ENCODE assay signal across 8 mouse cellular contexts in genomic region chr14:51930824-51931223, GRCm38 (mm10). TPM values are rescaled to one million over a fixed set of nuclear protein-coding genes. Genes with fewer than 3 reads are reported as not detected.
DNase-seq lines count a peak whose midpoint lies in the region; ATAC-seq lines count a peak whose summit lies in the region.

No protein-coding gene starts in this region.

- H3K9me3 ChIP-seq in embryonic facial prominence, embryonic 13.5 days: no peaks in the 10 kb centered on the region
- no peaks in the 10 kb centered on the region for H3K9me3 ChIP-seq in heart, embryonic 13.5 days
- no peaks in the 10 kb centered on the region for H3K9me3 ChIP-seq in kidney, embryonic 14.5 days (ENCODE audit: control insufficient read depth, low read length)
- no peaks in the 10 kb centered on the region for H3K9me3 ChIP-seq in liver, embryonic 11.5 days (ENCODE audit: control insufficient read depth, low read length)

- H3K4me3 ChIP-seq in embryonic facial prominence, embryonic 13.5 days: no peak overlapping the region
- H3K4me3 ChIP-seq in heart, embryonic 13.5 days: no peak overlapping the region
- no peak overlapping the region for H3K4me3 ChIP-seq in kidney, embryonic 14.5 days (ENCODE audit: low read length)
- no peak overlapping the region for H3K4me3 ChIP-seq in liver, embryonic 11.5 days (ENCODE audit: low read depth, low read length)

- H3K4me2 ChIP-seq in embryonic facial prominence, embryonic 13.5 days: no peak overlapping the region
- no peak overlapping the region for H3K4me2 ChIP-seq in heart, embryonic 13.5 days
- H3K4me2 ChIP-seq in kidney, embryonic 14.5 days (replicated peaks; ENCODE audit: low read depth, low read length): no peak overlapping the region
- no peak overlapping the region for H3K4me2 ChIP-seq in liver, embryonic 11.5 days

- H3K27me3 ChIP-seq in embryonic facial prominence, embryonic 13.5 days: no peaks in the 10 kb centered on the region
- H3K27me3 ChIP-seq in heart, embryonic 13.5 days (replicated peaks): no peaks in the 10 kb centered on the region
- H3K27me3 ChIP-seq in kidney, embryonic 14.5 days (ENCODE audit: control insufficient read depth, insufficient read depth, low read length): no peaks in the 10 kb centered on the region
- H3K27me3 ChIP-seq in liver, embryonic 11.5 days (replicated peaks; ENCODE audit: control insufficient read depth, insufficient read depth, low read length): no peaks in the 10 kb centered on the region

- H3K36me3 ChIP-seq in embryonic facial prominence, embryonic 13.5 days: no peaks in the 10 kb centered on the region
- no peaks in the 10 kb centered on the region for H3K36me3 ChIP-seq in heart, embryonic 13.5 days
- no peaks in the 10 kb centered on the region for H3K36me3 ChIP-seq in kidney, embryonic 14.5 days (ENCODE audit: control insufficient read depth, insufficient read depth, low read length)
- no peaks in the 10 kb centered on the region for H3K36me3 ChIP-seq in liver, embryonic 11.5 days (ENCODE audit: control insufficient read depth, insufficient read depth, low read length)

- peaks cover 3% of the 10 kb centered on the region; the same call in 1 of the 2 replicates for H3K4me1 ChIP-seq in embryonic facial prominence, embryonic 13.5 days
- H3K4me1 ChIP-seq in heart, embryonic 13.5 days: peaks cover 14% of the 10 kb centered on the region
- H3K4me1 ChIP-seq in kidney, embryonic 14.5 days (ENCODE audit: control insufficient read depth, insufficient read depth, low read length): peaks cover 3% of the 10 kb centered on the region; the same call in 1 of the 2 replicates
- H3K4me1 ChIP-seq in liver, embryonic 11.5 days (replicated peaks; ENCODE audit: control insufficient read depth, insufficient read depth, low read length): 0 out of 2 replicates have a peak, but pooled peaks cover 3% of the 10 kb centered on the region

- ATAC-seq in embryonic facial prominence, embryonic 13.5 days (ENCODE audit: insufficient number of reproducible peaks, insufficient read depth, low FRiP score, low TSS enrichment, low read depth): peak; percentile 69; the same call in 1 of the 2 replicates
- no peak for ATAC-seq in heart, embryonic 13.5 days (ENCODE audit: extremely low read depth, insufficient number of reproducible peaks, low FRiP score, low TSS enrichment)
- ATAC-seq in kidney, embryonic 14.5 days (ENCODE audit: low FRiP score, low TSS enrichment): peak; percentile 87
- 0 out of 2 replicates have a peak, but pooled peaks have one; percentile 10 for ATAC-seq in liver, embryonic 11.5 days (replicated peaks; ENCODE audit: low FRiP score)

- no peak overlapping the region for H3K9ac ChIP-seq in embryonic facial prominence, embryonic 13.5 days
- peak overlapping the region; percentile 44; the same call in 1 of the 2 replicates for H3K9ac ChIP-seq in heart, embryonic 13.5 days
- no peak overlapping the region for H3K9ac ChIP-seq in kidney, embryonic 14.5 days (ENCODE audit: low read depth, low read length)
- no peak overlapping the region for H3K9ac ChIP-seq in liver, embryonic 11.5 days (ENCODE audit: low read depth, low read length)

- peak; percentile 30 for DNase-seq in A20 (ENCODE audit: low read depth, low spot score)
- DNase-seq in adrenal gland, adult 8-10 months: peak; percentile 61
- no peak for DNase-seq in liver, embryonic 11.5 days (ENCODE audit: low spot score)
- DNase-seq in naive thymus-derived CD4-positive, alpha-beta T cell, adult 2 months (ENCODE audit: low read depth): peak; percentile 67
- DNase-seq in thymus, postnatal 14 days: peak; percentile 68

- H3K27ac ChIP-seq in embryonic facial prominence, embryonic 13.5 days: no peak overlapping the region
- H3K27ac ChIP-seq in heart, embryonic 13.5 days (replicated peaks): no peak overlapping the region
- no peak overlapping the region for H3K27ac ChIP-seq in kidney, embryonic 14.5 days (ENCODE audit: low read depth, low read length)
- H3K27ac ChIP-seq in liver, embryonic 11.5 days (ENCODE audit: low read depth, low read length): no peak overlapping the region

- 36% methylated on average over 5 of the region's 5 CpGs for WGBS in embryonic facial prominence, embryonic 13.5 days
- 28% methylated on average over 5 of the region's 5 CpGs for WGBS in heart, embryonic 13.5 days
- WGBS in kidney, embryonic 14.5 days: 30% methylated on average over 5 of the region's 5 CpGs
- WGBS in liver, embryonic 11.5 days: 35% methylated on average over 5 of the region's 5 CpGs

RNA-seq across cellular contexts. Expression of gene Rnase13, which starts 8.3 kb away (rescaled TPM):
- total RNA-seq in adrenal gland, adult 8-10 months (2022): not detected
- not detected in 2 replicates for polyA plus RNA-seq in embryonic facial prominence, embryonic 13.5 days (2015; fragmentation: Nextera tagmentation; extraction: Ambion mirVana)
- polyA plus RNA-seq in heart, embryonic 13.5 days (2015; fragmentation: Nextera tagmentation; extraction: Ambion mirVana): not detected in 2 replicates
- not detected in 2 replicates for polyA plus RNA-seq in kidney, embryonic 14.5 days (2014; fragmentation: Nextera tagmentation; extraction: Ambion mirVana)
- polyA plus RNA-seq in liver, embryonic 11.5 days (2014; fragmentation: Nextera tagmentation; extraction: Ambion mirVana): not detected in 2 replicates

RNA-seq across cellular contexts. Expression of gene Tppp2, which starts 12.6 kb away (rescaled TPM):
- not detected for total RNA-seq in adrenal gland, adult 8-10 months (2022)
- not detected in 2 replicates for polyA plus RNA-seq in embryonic facial prominence, embryonic 13.5 days (2015; fragmentation: Nextera tagmentation; extraction: Ambion mirVana)
- polyA plus RNA-seq in heart, embryonic 13.5 days (2015; fragmentation: Nextera tagmentation; extraction: Ambion mirVana): not detected in 2 replicates
- polyA plus RNA-seq in kidney, embryonic 14.5 days (2014; fragmentation: Nextera tagmentation; extraction: Ambion mirVana): not detected in 2 replicates
- polyA plus RNA-seq in liver, embryonic 11.5 days (2014; fragmentation: Nextera tagmentation; extraction: Ambion mirVana): not detected in 2 replicates

RNA-seq across cellular contexts. Expression of gene Ndrg2, which starts 16.9 kb away (rescaled TPM):
- 100 to 1,000 TPM; 209 to 364 (median 285) TPM for total RNA-seq in adrenal gland, adult 8-10 months (2022)
- 55.2 and 72.4 TPM in 2 replicates for polyA plus RNA-seq in embryonic facial prominence, embryonic 13.5 days (2015; fragmentation: Nextera tagmentation; extraction: Ambion mirVana)
- polyA plus RNA-seq in heart, embryonic 13.5 days (2015; fragmentation: Nextera tagmentation; extraction: Ambion mirVana): 223 and 248 TPM in 2 replicates
- 13.0 and 13.7 TPM in 2 replicates for polyA plus RNA-seq in kidney, embryonic 14.5 days (2014; fragmentation: Nextera tagmentation; extraction: Ambion mirVana)
- 19.2 and 21.5 TPM in 2 replicates for polyA plus RNA-seq in liver, embryonic 11.5 days (2014; fragmentation: Nextera tagmentation; extraction: Ambion mirVana)

RNA-seq across cellular contexts. Expression of gene Slc39a2, which starts 38.1 kb away (rescaled TPM):
- total RNA-seq in adrenal gland, adult 8-10 months (2022): 1 to 10 TPM in 1 of 4 experiments, under 1 TPM in 3; 0.20 to 1.2 (median 0.66) TPM
- polyA plus RNA-seq in embryonic facial prominence, embryonic 13.5 days (2015; fragmentation: Nextera tagmentation; extraction: Ambion mirVana): 3.5 and 3.7 TPM in 2 replicates
- 0.13 and 0.48 TPM in 2 replicates for polyA plus RNA-seq in heart, embryonic 13.5 days (2015; fragmentation: Nextera tagmentation; extraction: Ambion mirVana)
- 0.18 and 0.33 TPM in 2 replicates for polyA plus RNA-seq in kidney, embryonic 14.5 days (2014; fragmentation: Nextera tagmentation; extraction: Ambion mirVana)
- 0.07 and 0.14 TPM in 2 replicates for polyA plus RNA-seq in liver, embryonic 11.5 days (2014; fragmentation: Nextera tagmentation; extraction: Ambion mirVana)

RNA-seq across cellular contexts. Expression of gene Mettl17, which starts 46.2 kb away (rescaled TPM):
- 10 to 100 TPM; 31.5 to 50.1 (median 45.6) TPM for total RNA-seq in adrenal gland, adult 8-10 months (2022)
- 51.3 and 54.2 TPM in 2 replicates for polyA plus RNA-seq in embryonic facial prominence, embryonic 13.5 days (2015; fragmentation: Nextera tagmentation; extraction: Ambion mirVana)
- 38.3 and 40.5 TPM in 2 replicates for polyA plus RNA-seq in heart, embryonic 13.5 days (2015; fragmentation: Nextera tagmentation; extraction: Ambion mirVana)
- polyA plus RNA-seq in kidney, embryonic 14.5 days (2014; fragmentation: Nextera tagmentation; extraction: Ambion mirVana): 42.3 and 56.6 TPM in 2 replicates
- 32.5 and 42.6 TPM in 2 replicates for polyA plus RNA-seq in liver, embryonic 11.5 days (2014; fragmentation: Nextera tagmentation; extraction: Ambion mirVana)
